Mouse (Mus musculus) bone marrow macrophage, adult 2 months (primary cell): Measurements from ENCODE around the gene Rtel1.

Source experiments
- CTCF ChIP-seq: IDR thresholded peaks from 2 replicates; pipeline ENCODE4 v1.5.1; 2012; ENCODE audit warnings: low read depth, mild to moderate bottlenecking, low read length, moderate library complexity
- POLR2A ChIP-seq: IDR thresholded peaks from 2 replicates; pipeline ENCODE4 v1.6.1; 2012; ENCODE audit warnings: mild to moderate bottlenecking, low read depth, low read length, borderline replicate concordance

- no peak for TF ChIP-seq CTCF
- TF ChIP-seq POLR2A = no peak
Observed at GRCm38 (mm10) chr2:181381631-181382306, 62.2 kb downstream of the Rtel1 start.
